Comparison of ENCODE assay signal across 9 mouse cellular contexts in genomic region chr8:119635378-119635777, GRCm38 (mm10). TPM values are rescaled to one million over a fixed set of nuclear protein-coding genes. Genes with fewer than 3 reads are reported as not detected.
A peak's percentile ranks its signal among the peaks of the same experiment; 100 is the strongest.
DNase-seq lines count a peak whose midpoint lies in the region; ATAC-seq and TF ChIP-seq lines count a peak whose summit lies in the region.
"Had no signal": no experiment of that assay in that cellular context is flagged by ENCODE, and none has a peak within 500 bp of the region (broad histone marks: within the 10 kb centered on the region; RNA-seq: fewer than 3 reads in every experiment).

Kcng4 (minus strand) TSS chr8:119635680.

- H3K36me3 ChIP-seq in heart, embryonic 10.5 days: no peaks in the 10 kb centered on the region
- no peaks in the 10 kb centered on the region for H3K36me3 ChIP-seq in kidney, postnatal 0 days (ENCODE audit: insufficient read depth, low read length)
- H3K36me3 ChIP-seq: limb, embryonic 12.5 days had no signal

- DNase-seq in heart, embryonic 10.5 days (ENCODE audit: low spot score): no peak
- no peak for DNase-seq in heart, adult 11 months
- DNase-seq in retina, postnatal 1 day: peak; percentile 55
- no peak for DNase-seq in retina, embryonic 14.5 days (ENCODE audit: low spot score)
- DNase-seq in kidney, postnatal 0 days (ENCODE audit: low spot score): peak; percentile 57
- DNase-seq in right cerebral cortex, postnatal 36 days (ENCODE audit: low spot score in 2 of 2): no peak
- no peak for DNase-seq in urinary bladder, postnatal 36 days (ENCODE audit: low spot score in 2 of 2)
- DNase-seq in urinary bladder, postnatal 14 days (ENCODE audit: low spot score): no peak

- 0 out of 2 replicates have a peak within 1 kb of the TSS, but pooled peaks have one; percentile 7 for H3K4me2 ChIP-seq in kidney, postnatal 0 days (ENCODE audit: low read length)
- H3K4me2 ChIP-seq: limb, embryonic 12.5 days had no signal

- no peak within 1 kb of the TSS for H3K9ac ChIP-seq in kidney, postnatal 0 days (ENCODE audit: low read depth, low read length)
- H3K9ac ChIP-seq: limb, embryonic 12.5 days had no signal

- peaks cover 75% of the 10 kb centered on the region for H3K27me3 ChIP-seq in heart, embryonic 10.5 days (ENCODE audit: insufficient read depth, poor library complexity, severe bottlenecking)
- peaks cover 8% of the 10 kb centered on the region for H3K27me3 ChIP-seq in kidney, postnatal 0 days (ENCODE audit: insufficient read depth, low read length)

- no peak for TF ChIP-seq CTCF in kidney, postnatal 0 days (IDR thresholded peaks at IDR 0.05; ENCODE audit: low read depth)

- ATAC-seq in kidney, postnatal 0 days (replicated peaks; ENCODE audit: low FRiP score, low read depth): no peak; the same call in 1 of the 2 replicates

- peak within 1 kb of the TSS; percentile 24; the same call in 1 of the 2 replicates for H3K27ac ChIP-seq in heart, embryonic 10.5 days
- H3K27ac ChIP-seq in kidney, postnatal 0 days: no peak within 1 kb of the TSS
- H3K27ac ChIP-seq: limb, embryonic 12.5 days had no signal

- WGBS in heart, embryonic 10.5 days: 32% methylated on average over 6 of the region's 6 CpGs
- WGBS in kidney, postnatal 0 days: 26% methylated on average over 6 of the region's 6 CpGs

- peaks cover 38% of the 10 kb centered on the region for H3K4me1 ChIP-seq in heart, embryonic 10.5 days
- H3K4me1 ChIP-seq in kidney, postnatal 0 days (replicated peaks; ENCODE audit: insufficient read depth, low read length): peaks cover 12% of the 10 kb centered on the region; the same call in 1 of the 2 replicates

- no peaks in the 10 kb centered on the region for H3K9me3 ChIP-seq in heart, embryonic 10.5 days
- H3K9me3 ChIP-seq in kidney, postnatal 0 days (replicated peaks; ENCODE audit: low read length): no peaks in the 10 kb centered on the region
- H3K9me3 ChIP-seq: limb, embryonic 12.5 days had no signal

- H3K4me3 ChIP-seq in heart, embryonic 10.5 days: no peak within 1 kb of the TSS; the same call in 1 of the 2 replicates
- H3K4me3 ChIP-seq in kidney, postnatal 0 days (replicated peaks; ENCODE audit: low read depth, low read length): no peak within 1 kb of the TSS
- H3K4me3 ChIP-seq: limb, embryonic 12.5 days had no signal

RNA-seq across cellular contexts. Expression of gene Kcng4, which starts in this region (rescaled TPM):
- not detected in 2 replicates for polyA plus RNA-seq in heart, embryonic 10.5 days (2016; fragmentation: Nextera tagmentation; extraction: Ambion mirVana)
- polyA plus RNA-seq in kidney, postnatal 0 days (2015; fragmentation: Nextera tagmentation; extraction: Ambion mirVana): 0.14 and 0.28 TPM in 2 replicates

Comparison
In these comparisons a context has a peak if more than half of its experiments do, and no peak if none do; other contexts are left out.
1. Peak in DNase-seq and H3K4me2 ChIP-seq in kidney, postnatal 0 days; RNA of the gene not detected or under 1 TPM.